Mouse (Mus musculus): ENCODE measurements around the gene Hexa. TPM values are rescaled to one million over a fixed set of nuclear protein-coding genes. Genes with fewer than 3 reads are reported as not detected.

Hexa gene
- total RNA-seq (2014; rRNA removed; ENCODE audit: low replicate concordance) (74.4 and 90.9 TPM in 2 replicates), polyA plus RNA-seq (2015; fragmentation: Nextera tagmentation; extraction: Ambion mirVana) (42.2 and 48.9 TPM in 2 replicates)

DNA sequence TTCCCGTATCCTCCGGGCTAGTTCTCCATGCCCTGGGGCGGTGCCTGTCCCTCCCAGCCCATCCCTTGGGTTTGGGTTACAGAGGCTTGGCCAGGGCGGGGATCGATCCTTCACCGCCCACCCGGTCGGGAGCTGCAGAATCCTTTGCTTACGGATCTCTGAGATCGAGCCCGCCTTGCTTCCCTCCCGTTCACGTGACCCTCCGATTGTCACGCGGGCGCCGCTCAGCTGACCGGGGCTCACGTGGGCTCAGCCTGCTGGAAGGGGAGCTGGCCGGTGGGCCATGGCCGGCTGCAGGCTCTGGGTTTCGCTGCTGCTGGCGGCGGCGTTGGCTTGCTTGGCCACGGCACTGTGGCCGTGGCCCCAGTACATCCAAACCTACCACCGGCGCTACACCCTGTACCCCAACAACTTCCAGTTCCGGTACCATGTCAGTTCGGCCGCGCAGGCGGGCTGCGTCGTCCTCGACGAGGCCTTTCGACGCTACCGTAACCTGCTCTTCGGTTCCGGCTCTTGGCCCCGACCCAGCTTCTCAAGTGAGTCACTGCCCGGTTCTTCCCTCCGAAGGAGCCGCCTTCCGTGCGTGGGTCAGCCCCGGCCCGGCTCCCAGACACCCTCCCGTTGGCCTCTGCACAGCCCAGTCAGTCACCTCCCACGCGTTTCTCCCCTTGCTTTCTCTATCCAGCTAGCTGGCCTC is at the start of gene Hexa, which contains the start of gene Tmem202:
TSS of gene Hexa (plus strand) at position 100 of the 697 bp plus-strand sequence.
TSS of gene Tmem202 (minus strand) at position 407 of the 697 bp plus-strand sequence.
- WGBS: 2% methylated on average over 55 of the region's 55 CpGs
- peak; percentile 87 for DNase-seq (ENCODE audit: low spot score)
- peak within 1 kb of the TSS; percentile 72 for H3K4me3 ChIP-seq (ENCODE audit: low read depth, low read length)

DNA sequence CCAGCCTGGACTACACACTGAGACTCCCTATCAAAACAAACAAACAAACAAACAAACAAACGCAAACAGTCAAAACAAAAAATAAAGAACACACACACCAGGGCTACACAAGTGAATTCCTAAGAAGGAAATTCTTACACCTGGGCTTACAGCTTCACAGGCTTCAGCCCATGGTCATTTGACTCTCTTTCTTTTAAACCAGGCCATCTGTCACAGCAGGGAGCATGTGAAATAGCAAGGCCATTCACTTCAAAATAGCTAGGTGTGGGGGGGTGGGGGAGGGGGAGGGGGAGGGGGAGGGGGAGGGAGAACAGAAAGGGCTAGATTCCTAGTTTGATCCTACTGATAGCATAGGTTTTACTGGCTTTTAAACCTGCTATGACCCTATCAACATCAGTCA is 31.2 kb upstream of the Hexa start:
- Histone ChIP-seq H3K4me1 (ENCODE audit: control insufficient read depth, insufficient read depth) (no peaks in the 10 kb centered on the region), H3K27me3 (ENCODE audit: control insufficient read depth, insufficient read depth, low read length) (no peaks in the 10 kb centered on the region), H3K36me3 (replicated peaks; ENCODE audit: control insufficient read depth, insufficient read depth, low read length) (no peaks in the 10 kb centered on the region), H3K9me3 (replicated peaks; ENCODE audit: control insufficient read depth, low read length) (no peaks in the 10 kb centered on the region), H3K27ac (ENCODE audit: low read depth) (no peak overlapping the region), H3K9ac (replicated peaks; ENCODE audit: low read depth, low read length) (no peak overlapping the region), H3K4me3 (ENCODE audit: low read depth, low read length) (no peak overlapping the region), H3K4me2 (ENCODE audit: low read depth, low read length) (no peak overlapping the region)
- WGBS: 27% methylated on average over 1 of the region's 1 CpGs
- no peak for ATAC-seq (ENCODE audit: insufficient read depth, low read depth)
- TF ChIP-seq EP300 (IDR thresholded peaks at IDR 0.05; ENCODE audit: low read depth): no peak
- no peak for TF ChIP-seq CTCF (IDR thresholded peaks at IDR 0.05; ENCODE audit: low read depth)
- DNase-seq (ENCODE audit: low spot score): no peak

More for the DNA sequence above, at the start of gene Hexa, which contains the start of gene Tmem202:
- ATAC-seq (ENCODE audit: insufficient read depth, low read depth): peak; percentile 89
- Histone ChIP-seq H3K27ac (ENCODE audit: low read depth) (peak within 1 kb of the TSS; percentile 71), H3K9ac (replicated peaks; ENCODE audit: low read depth, low read length) (peak within 1 kb of the TSS; percentile 56), H3K4me2 (ENCODE audit: low read depth, low read length) (peak within 1 kb of the TSS; percentile 74), H3K9me3 (replicated peaks; ENCODE audit: control insufficient read depth, low read length) (no peaks in the 10 kb centered on the region), H3K36me3 (replicated peaks; ENCODE audit: control insufficient read depth, insufficient read depth, low read length) (no peaks in the 10 kb centered on the region), H3K4me1 (ENCODE audit: control insufficient read depth, insufficient read depth) (peaks cover 19% of the 10 kb centered on the region), H3K27me3 (ENCODE audit: control insufficient read depth, insufficient read depth, low read length) (no peaks in the 10 kb centered on the region)
- TF ChIP-seq CTCF (IDR thresholded peaks at IDR 0.05; ENCODE audit: low read depth): no peak
- peak; percentile 49; the same call in 1 of the 2 replicates for TF ChIP-seq EP300 (IDR thresholded peaks at IDR 0.05; ENCODE audit: low read depth)

DNA sequence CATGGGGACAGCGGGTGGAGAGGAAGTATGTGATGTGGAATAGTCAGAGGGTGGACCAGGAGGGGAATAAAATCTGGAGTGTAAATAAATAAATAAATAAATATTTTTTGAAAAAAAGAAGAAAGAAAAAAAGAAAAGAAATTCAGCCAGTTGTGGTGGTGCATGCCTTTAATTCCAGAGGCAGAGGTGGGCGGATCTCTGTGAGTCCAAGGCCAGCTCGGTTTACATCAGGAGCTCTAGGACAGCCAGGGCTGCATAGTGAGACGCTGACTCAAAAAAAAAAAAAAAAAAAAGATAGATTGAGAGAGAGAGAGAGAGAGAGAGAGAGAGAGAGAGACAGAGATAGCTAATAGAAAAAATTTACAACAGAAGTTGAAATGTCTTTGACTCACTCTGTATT is 27.0 kb upstream of the Hexa start:
- peaks cover 3% of the 10 kb centered on the region; the same call in 1 of the 2 replicates for H3K4me1 ChIP-seq (ENCODE audit: control insufficient read depth, insufficient read depth)
- H3K4me3 ChIP-seq (ENCODE audit: low read depth, low read length): no peak overlapping the region
- TF ChIP-seq EP300 (IDR thresholded peaks at IDR 0.05; ENCODE audit: low read depth) (no peak), CTCF (IDR thresholded peaks at IDR 0.05; ENCODE audit: low read depth) (no peak)
- no peak overlapping the region for H3K27ac ChIP-seq (ENCODE audit: low read depth)
- no peaks in the 10 kb centered on the region for H3K9me3 ChIP-seq (replicated peaks; ENCODE audit: control insufficient read depth, low read length)
- H3K9ac ChIP-seq (replicated peaks; ENCODE audit: low read depth, low read length): no peak overlapping the region
- H3K4me2 ChIP-seq (ENCODE audit: low read depth, low read length): no peak overlapping the region
- no peak for DNase-seq (ENCODE audit: low spot score)
- no peaks in the 10 kb centered on the region for H3K27me3 ChIP-seq (ENCODE audit: control insufficient read depth, insufficient read depth, low read length)
- no peak for ATAC-seq (ENCODE audit: insufficient read depth, low read depth)
- WGBS: 26% methylated on average over 4 of the region's 4 CpGs
- H3K36me3 ChIP-seq (replicated peaks; ENCODE audit: control insufficient read depth, insufficient read depth, low read length): no peaks in the 10 kb centered on the region

DNA sequence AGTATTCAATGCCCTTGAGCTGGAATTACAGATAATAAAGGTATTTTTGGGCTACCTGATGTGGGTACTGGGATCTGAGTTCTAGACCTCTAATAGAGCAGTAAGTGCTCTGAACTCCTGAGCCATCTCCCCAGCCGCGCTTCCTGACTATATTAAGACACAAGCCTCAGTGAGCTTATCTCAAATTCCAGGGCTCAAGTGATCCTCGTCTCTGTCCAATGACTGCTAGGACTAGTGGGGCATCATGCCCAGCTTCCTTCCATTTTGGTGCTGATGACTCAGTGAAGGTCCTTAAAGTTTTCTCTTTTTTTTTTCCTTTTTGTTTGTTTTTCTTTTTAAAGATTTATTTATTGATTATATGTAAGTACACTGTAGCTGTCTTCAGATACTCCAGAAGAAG is 24.3 kb upstream of the Hexa start:
- Histone ChIP-seq H3K4me3 (ENCODE audit: low read depth, low read length) (no peak overlapping the region), H3K4me2 (ENCODE audit: low read depth, low read length) (no peak overlapping the region), H3K4me1 (ENCODE audit: control insufficient read depth, insufficient read depth) (peaks cover 11% of the 10 kb centered on the region; the same call in 1 of the 2 replicates), H3K27ac (ENCODE audit: low read depth) (peak overlapping the region; percentile 38; the same call in 1 of the 2 replicates), H3K9ac (replicated peaks; ENCODE audit: low read depth, low read length) (no peak overlapping the region), H3K27me3 (ENCODE audit: control insufficient read depth, insufficient read depth, low read length) (no peaks in the 10 kb centered on the region), H3K36me3 (replicated peaks; ENCODE audit: control insufficient read depth, insufficient read depth, low read length) (no peaks in the 10 kb centered on the region), H3K9me3 (replicated peaks; ENCODE audit: control insufficient read depth, low read length) (no peaks in the 10 kb centered on the region)
- WGBS: 16% methylated on average over 3 of the region's 3 CpGs
- peak; percentile 32 for DNase-seq (ENCODE audit: low spot score)
- TF ChIP-seq EP300 (IDR thresholded peaks at IDR 0.05; ENCODE audit: low read depth): no peak
- TF ChIP-seq CTCF (IDR thresholded peaks at IDR 0.05; ENCODE audit: low read depth): no peak
- ATAC-seq (ENCODE audit: insufficient read depth, low read depth): peak; percentile 72

DNA sequence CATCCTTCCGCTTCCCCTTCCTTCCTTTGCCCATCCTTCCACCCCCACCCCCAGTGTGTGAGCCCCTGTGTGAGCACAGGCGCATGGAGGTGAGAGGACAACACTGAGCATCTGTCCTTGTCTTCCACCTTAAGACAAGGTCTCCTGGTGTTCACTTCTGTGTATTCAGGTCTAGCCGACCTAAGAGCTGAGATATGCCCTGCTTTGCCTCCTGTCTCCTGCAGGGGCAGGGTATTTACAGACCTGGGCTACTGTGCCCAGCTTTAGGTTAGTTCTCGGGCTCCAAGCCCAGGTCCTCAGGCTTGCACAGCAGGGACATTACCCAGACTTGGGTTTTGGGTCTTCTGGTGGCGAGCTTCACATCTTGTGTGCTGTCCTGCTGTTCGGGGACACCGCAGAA is 22.2 kb upstream of the Hexa start:
- H3K9ac ChIP-seq (replicated peaks; ENCODE audit: low read depth, low read length): no peak overlapping the region
- ATAC-seq (ENCODE audit: insufficient read depth, low read depth) (no peak; the same call in 1 of the 2 replicates), DNase-seq (ENCODE audit: low spot score) (peak; percentile 28)
- 0 out of 2 replicates have a peak, but pooled peaks have one; percentile 13 for TF ChIP-seq CTCF (IDR thresholded peaks at IDR 0.05; ENCODE audit: low read depth)
- TF ChIP-seq EP300 (IDR thresholded peaks at IDR 0.05; ENCODE audit: low read depth): no peak
- no peaks in the 10 kb centered on the region for H3K9me3 ChIP-seq (replicated peaks; ENCODE audit: control insufficient read depth, low read length)
- peaks cover 11% of the 10 kb centered on the region; the same call in 1 of the 2 replicates for H3K4me1 ChIP-seq (ENCODE audit: control insufficient read depth, insufficient read depth)
- H3K4me3 ChIP-seq (ENCODE audit: low read depth, low read length): no peak overlapping the region
- H3K36me3 ChIP-seq (replicated peaks; ENCODE audit: control insufficient read depth, insufficient read depth, low read length): no peaks in the 10 kb centered on the region
- no peak overlapping the region for H3K4me2 ChIP-seq (ENCODE audit: low read depth, low read length)
- H3K27ac ChIP-seq (ENCODE audit: low read depth): no peak overlapping the region
- WGBS: 52% methylated on average over 7 of the region's 7 CpGs
- no peaks in the 10 kb centered on the region for H3K27me3 ChIP-seq (ENCODE audit: control insufficient read depth, insufficient read depth, low read length)
